Mouse (Mus musculus) left cerebral cortex, postnatal 14 days (tissue): Measurements from ENCODE around the gene Tlr2. TPM values are rescaled to one million over a fixed set of nuclear protein-coding genes. Genes with fewer than 3 reads are reported as not detected.

Source experiments
- DNase-seq, 2 experiments: peaks; one replicate each; pipeline ENCODE4 v3.0.0; 2021 to 2022; ENCODE audit warnings: low spot score in 2 of 2, mixed read lengths in 1 of 2
- intact Hi-C: fragments of 180-260 bp; cut with DNase I; formaldehyde crosslinking; loops from one replicate; pipeline ENCODE4 v1.15.1; 2025
- total RNA-seq, 2 experiments: library from RNA; stranded (reverse); gene quantifications; 2 replicates each; pipeline ENCODE4 v1.2.3; 2021

The Tlr2 gene
- total RNA-seq, 2 experiments from 2014 or later, result 0.66 to 0.89 TPM

GRCm38 (mm10) chr3:83844766-83845520, 3.4 kb upstream of the Tlr2 start:
- intact Hi-C loops, result no loop called here

DNA sequence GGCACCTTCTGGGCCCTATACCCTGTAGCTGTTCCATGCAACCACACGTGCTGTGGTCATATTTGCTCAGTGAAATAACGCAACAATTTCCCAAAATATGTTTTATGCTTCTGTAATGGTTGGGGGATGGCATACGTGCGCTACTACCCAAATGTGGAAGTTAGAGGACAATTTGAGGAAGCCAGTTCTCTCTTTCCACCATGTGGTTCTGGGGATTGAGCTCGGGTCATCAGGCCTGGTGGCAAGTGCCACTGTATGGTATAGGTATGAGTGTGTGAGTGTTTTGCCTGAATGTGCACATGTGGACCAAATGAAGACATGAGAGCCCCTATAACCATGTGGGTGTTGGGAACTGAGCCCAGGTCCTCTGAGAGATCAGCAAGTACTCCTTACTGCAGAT, 2.1 kb downstream of the Tlr2 start:
- intact Hi-C loops, result no loop called here
- DNase-seq, result no peak

More at GRCm38 (mm10) chr3:83844766-83845520, 3.4 kb upstream of the Tlr2 start:
- no peak for DNase-seq

- intact Hi-C loops, result no loop called here
- DNase-seq, result no peak
These were observed 4.9 kb downstream of the Tlr2 start for GRCm38 (mm10) chr3:83836685-83837084.

GRCm38 (mm10) chr3:83828145-83828611, 13.4 kb downstream of the Tlr2 start:
- intact Hi-C loops, result no loop called here
- no peak for DNase-seq

DNA sequence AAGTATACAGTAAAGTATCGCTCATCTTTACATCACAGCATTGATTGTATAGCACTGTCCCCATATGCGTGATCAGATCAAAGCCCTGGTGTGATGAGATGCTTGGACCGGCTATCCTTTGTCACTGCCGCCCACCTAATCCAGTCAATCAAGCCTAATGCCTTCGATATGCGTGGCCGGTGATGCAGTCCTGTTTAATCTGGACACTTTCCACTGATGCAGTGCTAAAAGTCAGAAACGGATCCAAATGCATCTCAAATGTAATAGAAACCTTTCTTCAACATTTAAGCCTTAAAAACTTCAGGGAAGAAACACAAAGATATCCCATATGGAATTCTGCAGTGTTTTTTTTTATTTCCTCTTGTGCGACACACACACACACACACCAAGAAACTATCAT, 13.9 kb downstream of the Tlr2 start:
- intact Hi-C loops, result no loop called here

GRCm38 (mm10) chr3:83823774-83824173, 17.8 kb downstream of the Tlr2 start:
- intact Hi-C loops, result no loop called here

More for the DNA sequence above, 13.9 kb downstream of the Tlr2 start:
- DNase-seq, result no peak

GRCm38 (mm10) chr3:83816372-83816925, 25.1 kb downstream of the Tlr2 start:
- intact Hi-C loops, result no loop called here
- DNase-seq, result no peak

More at GRCm38 (mm10) chr3:83823774-83824173, 17.8 kb downstream of the Tlr2 start:
- no peak for DNase-seq

DNA sequence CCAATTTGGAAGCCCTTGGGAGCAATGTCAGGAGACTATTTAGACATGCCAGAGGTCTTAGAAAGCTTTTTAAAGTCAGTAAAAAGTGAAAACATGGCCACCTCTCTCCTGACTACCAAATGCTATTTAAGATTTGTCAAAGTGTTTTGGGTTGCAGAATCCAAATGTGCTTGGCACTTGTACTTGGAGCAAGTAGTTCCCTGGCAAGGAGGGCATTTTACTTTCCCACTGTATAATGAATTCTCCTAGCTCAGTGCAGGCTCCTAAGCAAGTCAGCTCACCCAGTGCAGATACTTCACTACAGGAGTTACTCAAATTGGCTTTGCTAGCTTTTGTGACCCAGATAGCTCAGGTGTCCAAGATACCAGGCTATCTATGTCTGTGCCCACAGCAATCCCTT, 28.7 kb downstream of the Tlr2 start:
- DNase-seq, result peak in 1 of 2 experiments; percentile 16
- intact Hi-C loops, result no loop called here

DNA sequence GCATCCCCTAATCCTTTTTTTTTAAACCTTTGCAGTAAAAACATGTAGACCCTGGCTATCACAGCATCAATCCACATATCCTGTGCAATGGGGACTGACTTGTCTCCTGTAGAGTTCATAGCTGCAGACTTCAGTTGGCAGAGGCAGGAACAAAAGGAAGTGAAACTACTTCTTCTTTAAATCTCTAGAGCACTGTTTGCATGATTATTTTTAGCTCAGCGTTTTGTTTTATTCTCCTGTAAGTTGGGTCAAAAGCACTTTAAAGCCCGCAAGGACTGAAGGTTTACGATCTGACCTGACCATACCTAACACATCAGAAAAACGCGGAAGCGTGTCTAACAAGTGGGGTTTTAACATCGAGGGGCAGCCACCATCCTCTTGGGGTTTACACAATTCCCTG, 29.6 kb downstream of the Tlr2 start:
- intact Hi-C loops, result no loop called here
- DNase-seq, result no peak

DNA sequence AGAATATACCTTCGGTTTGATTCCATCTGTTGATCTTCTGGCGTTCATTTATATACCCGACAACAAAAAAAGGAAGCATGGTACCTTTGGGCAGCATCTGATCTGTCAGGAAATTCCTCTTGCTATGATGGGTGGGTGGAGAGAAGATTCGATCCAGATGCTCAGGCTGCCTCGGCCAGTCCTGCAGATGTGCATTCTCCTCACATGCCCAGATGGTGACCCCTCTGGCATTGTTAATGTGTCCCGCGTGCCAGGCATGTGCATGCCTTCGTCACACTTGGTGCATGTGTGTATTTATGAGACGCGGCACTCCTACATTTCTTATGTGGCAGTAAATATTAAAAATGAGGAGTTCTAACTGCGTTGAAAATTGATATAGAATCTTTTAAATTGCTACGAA, 33.1 kb downstream of the Tlr2 start:
- no peak for DNase-seq
- intact Hi-C loops, result no loop called here

- DNase-seq, result no peak
- intact Hi-C loops, result no loop called here
These were observed 39.9 kb downstream of the Tlr2 start for GRCm38 (mm10) chr3:83801649-83802155.

- no peak for DNase-seq
- intact Hi-C loops, result no loop called here
These were observed 42.1 kb downstream of the Tlr2 start for GRCm38 (mm10) chr3:83799486-83799885.

GRCm38 (mm10) chr3:83797828-83798227, 43.7 kb downstream of the Tlr2 start:
- DNase-seq, result peak; percentile 31 to 63
- intact Hi-C loops, result loop anchor here (2.0 kb wide), 1 partner anchor 101 kb away; no protein-coding TSS in a partner anchor

DNA sequence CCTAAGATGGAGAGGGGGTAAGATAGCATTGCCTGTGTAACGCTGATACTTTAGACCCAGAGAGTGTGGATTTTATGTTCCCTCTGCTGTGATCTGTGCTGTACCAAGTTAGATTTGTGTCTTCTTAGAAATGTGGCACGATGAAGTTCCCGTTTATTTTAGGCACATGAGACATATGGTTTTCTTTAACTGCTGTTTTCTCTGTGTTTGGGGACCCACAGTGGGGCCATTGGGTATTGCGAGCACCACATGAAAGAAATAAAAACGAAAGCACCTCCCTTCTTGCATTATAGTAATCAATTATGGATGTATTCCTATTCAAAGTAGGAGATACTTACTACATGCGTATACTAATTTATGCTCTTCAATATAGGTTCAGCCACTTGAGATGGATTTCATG, 44.5 kb downstream of the Tlr2 start:
- intact Hi-C loops, result loop anchor here (2.0 kb wide), 1 partner anchor 102 kb away; no protein-coding TSS in a partner anchor
- peak in 1 of 2 experiments; percentile 71 for DNase-seq

- intact Hi-C loops, result no loop called here
- no peak for DNase-seq
These were observed 50.1 kb downstream of the Tlr2 start for GRCm38 (mm10) chr3:83791444-83791843.

DNA sequence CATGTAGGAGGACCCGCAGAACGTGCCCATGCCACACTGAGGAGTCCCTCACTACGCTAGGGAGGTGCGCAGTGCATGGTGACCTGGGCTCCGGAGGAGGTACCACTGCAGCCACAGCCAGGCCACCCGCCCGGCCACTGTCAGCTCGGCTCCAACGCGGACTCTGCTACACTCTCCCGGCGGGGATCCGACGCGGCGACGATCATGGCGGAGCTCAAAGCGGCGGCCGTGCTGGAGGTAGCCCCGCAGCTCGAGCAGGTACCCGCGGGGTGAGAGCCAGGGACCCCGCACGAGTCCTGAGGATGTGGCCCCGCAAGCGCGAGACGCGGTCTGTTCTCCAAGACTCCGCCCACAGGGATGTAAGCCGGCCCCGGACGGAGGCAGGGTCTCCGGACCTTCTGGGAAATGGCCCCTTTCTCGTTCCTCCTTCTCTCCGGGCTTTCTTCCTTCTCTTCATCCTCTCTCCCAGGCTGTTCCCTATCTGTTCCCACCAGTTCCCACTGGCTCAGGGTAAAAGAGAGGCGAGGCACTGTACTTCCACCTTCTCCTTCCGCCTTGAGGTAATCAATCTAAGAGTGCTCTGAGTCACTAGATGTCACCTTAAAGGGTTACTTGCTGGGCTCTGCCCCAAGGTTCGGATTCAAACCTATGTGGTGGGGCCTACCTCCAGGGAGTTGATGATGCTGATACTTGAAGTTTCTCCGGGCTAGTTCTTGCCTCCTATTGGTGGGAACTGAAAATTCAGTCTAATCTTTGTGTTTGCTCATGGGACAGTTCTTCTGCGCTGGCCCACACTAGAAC, 51.7 kb downstream of the Tlr2 start:
- intact Hi-C loops, result no loop called here

DNA sequence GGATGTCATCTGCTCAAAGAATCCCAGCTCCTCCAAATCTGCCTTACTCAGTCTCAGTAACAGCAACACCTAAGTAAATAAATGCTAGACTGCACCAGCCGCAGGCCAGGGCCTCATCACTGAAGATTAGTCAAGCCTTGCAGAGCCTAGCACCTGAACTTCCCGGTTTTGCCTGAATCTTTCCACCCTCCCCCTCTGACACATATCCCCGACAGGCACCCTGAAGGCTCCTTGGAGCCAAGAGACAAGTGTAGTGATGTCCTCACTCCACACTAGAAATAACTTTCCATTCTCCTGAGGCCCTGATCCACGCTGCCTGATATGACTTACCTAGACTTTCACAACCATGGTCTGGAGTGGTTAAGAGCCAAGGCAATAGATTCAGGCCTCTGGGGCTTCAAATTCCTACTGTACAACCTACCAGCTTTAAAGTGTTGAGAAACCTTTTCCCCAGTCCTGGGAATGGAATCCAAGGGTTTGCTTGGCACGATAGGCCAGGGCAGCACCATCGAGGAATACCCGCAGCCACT, 53.7 kb downstream of the Tlr2 start:
- intact Hi-C loops, result no loop called here
- DNase-seq, result no peak

More for the DNA sequence above, 51.7 kb downstream of the Tlr2 start:
- DNase-seq, result peak in 1 of 2 experiments; percentile 19

- no peak for DNase-seq
- intact Hi-C loops, result no loop called here
These were observed 54.5 kb downstream of the Tlr2 start for GRCm38 (mm10) chr3:83787086-83787485.
